Mouse (Mus musculus) limb, embryonic 11.5 days (tissue): ENCODE data around the gene Itgb4. TPM values are rescaled to one million over a fixed set of nuclear protein-coding genes. Genes with fewer than 3 reads are reported as not detected.

Experiments
- ATAC-seq: fragments of 200-750 bp; cut with Nextera tagmentation; 2 replicates; pipeline ENCODE4 v1.8.0; 2017; ENCODE audit warnings: low read depth; ENCODE audit not compliant: insufficient number of reproducible peaks, low FRiP score, low TSS enrichment
- DNase-seq: peaks from one replicate; pipeline ENCODE4 v3.0.0-alpha.2; 2015; ENCODE audit warnings: low spot score
- H3K27ac ChIP-seq: fragments of 300-500 bp; sonication (generic); replicated peaks from 2 replicates; pipeline ENCODE4 v1.5.1; 2014; ENCODE audit warnings: low read depth, mild to moderate bottlenecking, low read length
- H3K27me3 ChIP-seq: fragments of 300-500 bp; sonication (generic); 2 replicates; pipeline ENCODE4 v1.6.1; 2014; ENCODE audit warnings: mild to moderate bottlenecking, low read length, mixed read lengths; ENCODE audit not compliant: control insufficient read depth, insufficient read depth
- H3K36me3 ChIP-seq: fragments of 300-500 bp; sonication (generic); 2 replicates; pipeline ENCODE4 v1.6.1; 2014; ENCODE audit warnings: mild to moderate bottlenecking, low read length, moderate library complexity, mixed read lengths; ENCODE audit not compliant: control insufficient read depth, insufficient read depth
- H3K4me1 ChIP-seq: fragments of 300-500 bp; sonication (generic); 2 replicates; pipeline ENCODE4 v1.6.1; 2014; ENCODE audit warnings: low read length, mixed read lengths; ENCODE audit not compliant: control insufficient read depth, insufficient read depth
- H3K4me2 ChIP-seq: fragments of 300-500 bp; sonication (generic); 2 replicates; pipeline ENCODE4 v1.6.1; 2014; ENCODE audit warnings: low read depth, mild to moderate bottlenecking, moderate library complexity; ENCODE audit not compliant: severe bottlenecking
- H3K4me3 ChIP-seq: fragments of 300-500 bp; sonication (generic); 2 replicates; pipeline ENCODE4 v1.5.1; 2014; ENCODE audit warnings: low read depth, low read length
- H3K9ac ChIP-seq: fragments of 300-500 bp; sonication (generic); 2 replicates; pipeline ENCODE4 v1.6.1; 2014; ENCODE audit warnings: mild to moderate bottlenecking, low read length
- H3K9me3 ChIP-seq: fragments of 300-500 bp; sonication (generic); 2 replicates; pipeline ENCODE4 v1.6.1; 2016; ENCODE audit warnings: low read length; ENCODE audit not compliant: control insufficient read depth
- WGBS: fragments of 180-500 bp; shearing (Covaris S2); extraction: QIAGEN DNeasy Blood & Tissue Kit; methylation state at CpG from one replicate; pipeline ENCODE4 v1.1.7; 2014; 5-methylcytosine and 5-hydroxymethylcytosine counted together
- polyA plus RNA-seq: library from polyadenylated mRNA; unstranded; fragments of >200 nt; fragmentation: Nextera tagmentation; extraction: Ambion mirVana; gene quantifications from 2 replicates; pipeline ENCODE4 v1.2.1, GENCODE M21; 2014

The Itgb4 gene
- polyA plus RNA-seq, 1 experiment from 2014 or later = 1.0 TPM

- H3K4me3 ChIP-seq = no peak overlapping the region
- H3K4me1 ChIP-seq = peaks cover 19% of the 10 kb centered on the region
Measured at GRCm38 (mm10) chr11:116008411-116008810, 33.9 kb downstream of the Itgb4 start.

DNA sequence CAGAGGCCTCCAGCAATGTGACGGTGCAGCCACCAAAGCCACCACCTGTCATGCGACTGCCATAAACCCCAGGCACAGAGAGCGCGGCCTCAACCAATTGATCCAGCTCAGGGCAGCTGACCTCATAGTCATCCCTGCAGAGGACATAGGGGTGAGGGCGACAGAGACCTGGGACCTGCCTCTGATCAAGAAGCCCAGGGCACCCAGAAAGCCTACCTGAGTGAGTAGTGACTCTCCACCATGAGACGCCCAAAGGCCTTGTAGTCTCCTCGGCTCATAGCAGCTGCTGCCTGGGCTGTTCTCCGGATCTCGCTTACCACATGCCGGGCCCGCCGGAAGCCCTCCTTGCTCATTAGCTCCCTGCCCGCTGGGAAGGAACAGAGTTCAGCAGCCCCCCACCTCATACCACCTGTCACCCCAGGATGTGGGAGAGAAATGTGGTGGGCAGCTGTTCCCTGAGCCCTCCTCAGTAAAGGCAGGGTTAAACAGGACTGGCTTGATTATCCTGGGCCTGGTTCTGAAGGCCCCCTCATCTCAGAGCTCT, 34.4 kb downstream of the Itgb4 start:
- ATAC-seq (no peak), DNase-seq (no peak)
- 79% methylated on average over 13 of the region's 13 CpGs for WGBS
- Histone ChIP-seq H3K9ac (no peak overlapping the region), H3K27ac (no peak overlapping the region), H3K36me3 (peaks cover 3% of the 10 kb centered on the region; the same call in 1 of the 2 replicates), H3K4me3 (no peak overlapping the region), H3K9me3 (no peaks in the 10 kb centered on the region), H3K4me2 (no peak overlapping the region), H3K4me1 (peaks cover 19% of the 10 kb centered on the region), H3K27me3 (no peaks in the 10 kb centered on the region)

More at GRCm38 (mm10) chr11:116008411-116008810, 33.9 kb downstream of the Itgb4 start:
- Histone ChIP-seq H3K4me2 (no peak overlapping the region), H3K27ac (no peak overlapping the region), H3K9me3 (no peaks in the 10 kb centered on the region), H3K27me3 (no peaks in the 10 kb centered on the region), H3K36me3 (peaks cover 3% of the 10 kb centered on the region; the same call in 1 of the 2 replicates), H3K9ac (no peak overlapping the region)
- DNase-seq = no peak
- 86% methylated on average over 11 of the region's 11 CpGs for whole genome bisulfite sequencing
- ATAC-seq = no peak

- Histone ChIP-seq H3K36me3 (peaks cover 3% of the 10 kb centered on the region; the same call in 1 of the 2 replicates), H3K27ac (no peak overlapping the region), H3K9ac (no peak overlapping the region), H3K4me2 (no peak overlapping the region), H3K27me3 (no peaks in the 10 kb centered on the region), H3K4me1 (peaks cover 16% of the 10 kb centered on the region), H3K4me3 (no peak overlapping the region), H3K9me3 (no peaks in the 10 kb centered on the region)
- DNase-seq (no peak), ATAC-seq (no peak)
- 97% methylated on average over 11 of the region's 11 CpGs for WGBS
Measured at GRCm38 (mm10) chr11:116009661-116010060, 35.2 kb downstream of the Itgb4 start.

- peaks cover 15% of the 10 kb centered on the region for H3K4me1 ChIP-seq
- no peak overlapping the region for H3K4me2 ChIP-seq
- no peak overlapping the region for H3K9ac ChIP-seq
- no peak overlapping the region for H3K27ac ChIP-seq
- H3K27me3 ChIP-seq = no peaks in the 10 kb centered on the region
- WGBS = 89% methylated on average over 8 of the region's 8 CpGs
- no peaks in the 10 kb centered on the region for H3K9me3 ChIP-seq
- no peak for DNase-seq
- no peak for ATAC-seq
- H3K4me3 ChIP-seq = no peak overlapping the region
- H3K36me3 ChIP-seq = peaks cover 3% of the 10 kb centered on the region; the same call in 1 of the 2 replicates
Measured at GRCm38 (mm10) chr11:116010146-116010545, 35.6 kb downstream of the Itgb4 start.

GRCm38 (mm10) chr11:116010948-116011347, 36.4 kb downstream of the Itgb4 start:
- 91% methylated on average over 5 of the region's 5 CpGs for WGBS
- Histone ChIP-seq H3K9me3 (no peaks in the 10 kb centered on the region), H3K4me1 (peaks cover 8% of the 10 kb centered on the region), H3K9ac (no peak overlapping the region), H3K4me3 (no peak overlapping the region), H3K27ac (no peak overlapping the region), H3K27me3 (no peaks in the 10 kb centered on the region), H3K36me3 (peaks cover 3% of the 10 kb centered on the region; the same call in 1 of the 2 replicates), H3K4me2 (no peak overlapping the region)
- no peak for ATAC-seq
- no peak for DNase-seq

GRCm38 (mm10) chr11:116011529-116012261, 37.2 kb downstream of the Itgb4 start:
- H3K27ac ChIP-seq = peak overlapping the region; percentile 90
- DNase-seq (peak; percentile 51), ATAC-seq (no peak)
- peak overlapping the region; percentile 80 for H3K4me2 ChIP-seq
- peaks cover 3% of the 10 kb centered on the region; the same call in 1 of the 2 replicates for H3K36me3 ChIP-seq
- 21% methylated on average over 14 of the region's 14 CpGs for WGBS
- peaks cover 8% of the 10 kb centered on the region for H3K4me1 ChIP-seq
- H3K9ac ChIP-seq = peak overlapping the region; percentile 86
- no peaks in the 10 kb centered on the region for H3K27me3 ChIP-seq
- H3K9me3 ChIP-seq = no peaks in the 10 kb centered on the region
- H3K4me3 ChIP-seq = peak overlapping the region; percentile 62

GRCm38 (mm10) chr11:116012262-116012947, 37.9 kb downstream of the Itgb4 start, which contains the start of gene Galk1:
Galk1 (minus strand) TSS chr11:116012719.
- Histone ChIP-seq H3K4me1 (peaks cover 8% of the 10 kb centered on the region), H3K9me3 (no peaks in the 10 kb centered on the region), H3K36me3 (peaks cover 3% of the 10 kb centered on the region; the same call in 1 of the 2 replicates), H3K4me2 (peak within 1 kb of the TSS; percentile 80), H3K4me3 (peak within 1 kb of the TSS; percentile 62), H3K27ac (peak within 1 kb of the TSS; percentile 90), H3K9ac (peak within 1 kb of the TSS; percentile 86), H3K27me3 (no peaks in the 10 kb centered on the region)
- ATAC-seq (peak; percentile 89), DNase-seq (peak; percentile 95)
- under 1% methylated on average over 55 of the region's 55 CpGs for WGBS

DNA sequence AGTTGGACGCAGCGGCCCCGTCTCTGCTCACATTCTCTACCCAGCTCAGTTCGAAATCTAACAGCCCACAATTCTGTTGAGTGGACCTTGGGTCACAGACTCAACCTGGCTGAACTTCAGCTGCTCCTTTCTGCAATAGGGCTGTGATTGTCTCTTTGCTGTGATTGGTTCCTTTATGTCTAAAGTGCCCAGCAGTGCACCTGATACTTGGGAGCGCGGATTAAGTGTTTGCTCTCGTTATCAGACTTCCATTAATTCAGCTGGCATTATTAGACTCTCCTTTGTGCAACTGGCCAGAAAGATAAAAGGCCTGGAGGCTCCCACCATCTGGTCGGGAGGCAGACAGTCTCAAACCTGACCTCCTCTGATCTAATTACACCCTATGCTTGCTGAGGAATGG, 40.3 kb downstream of the Itgb4 start:
- 65% methylated on average over 8 of the region's 8 CpGs for WGBS
- Histone ChIP-seq H3K4me3 (no peak overlapping the region), H3K4me2 (no peak overlapping the region), H3K27me3 (no peaks in the 10 kb centered on the region), H3K4me1 (peaks cover 5% of the 10 kb centered on the region), H3K9ac (no peak overlapping the region), H3K9me3 (no peaks in the 10 kb centered on the region), H3K27ac (no peak overlapping the region), H3K36me3 (0 out of 2 replicates have a peak, but pooled peaks cover 3% of the 10 kb centered on the region)
- no peak for ATAC-seq
- DNase-seq = no peak
